Mouse (Mus musculus): ENCODE measurements around the gene Cacnb4. TPM values are rescaled to one million over a fixed set of nuclear protein-coding genes. Genes with fewer than 3 reads are reported as not detected.

Gene Cacnb4
- total RNA-seq, 2 experiments from 2014 or later, result 166 to 195 TPM

- no peak for DNase-seq (ENCODE audit: low spot score in 2 of 2)
- intact Hi-C loops (cut with DNase I), result no loop called here
These were observed 62.7 kb downstream of the Cacnb4 start for GRCm38 (mm10) chr2:52613888-52614287.

DNA sequence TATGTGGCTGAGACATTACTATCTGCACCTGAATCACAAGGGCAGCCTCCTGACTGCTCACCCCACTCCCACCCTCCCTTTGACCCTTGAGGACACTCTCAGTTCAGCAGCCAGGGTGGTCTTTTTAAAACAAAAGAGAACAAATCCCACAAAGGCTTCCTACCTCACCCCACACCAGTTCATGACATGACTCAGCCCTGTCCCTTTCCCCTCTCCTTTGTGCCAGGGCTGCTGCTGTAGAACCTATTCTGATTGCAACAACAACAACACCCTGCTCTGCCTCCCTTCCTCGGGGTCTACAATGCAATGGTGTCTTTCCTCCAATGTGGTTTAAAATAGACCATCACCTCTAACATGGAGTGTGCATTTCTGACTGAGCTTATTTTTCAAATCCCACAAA is 67.1 kb downstream of the Cacnb4 start:
- DNase-seq (ENCODE audit: low spot score in 2 of 2), result no peak
- intact Hi-C loops (cut with DNase I), result loop anchor here (5.0 kb wide), 1 partner anchor 347 kb away; no protein-coding TSS in a partner anchor

- DNase-seq (ENCODE audit: low spot score in 2 of 2), result no peak
- intact Hi-C loops (cut with DNase I), result loop anchor here (5.0 kb wide), 1 partner anchor 346 kb away; no protein-coding TSS in a partner anchor
These were observed 68.7 kb downstream of the Cacnb4 start for GRCm38 (mm10) chr2:52607857-52608485.

DNA sequence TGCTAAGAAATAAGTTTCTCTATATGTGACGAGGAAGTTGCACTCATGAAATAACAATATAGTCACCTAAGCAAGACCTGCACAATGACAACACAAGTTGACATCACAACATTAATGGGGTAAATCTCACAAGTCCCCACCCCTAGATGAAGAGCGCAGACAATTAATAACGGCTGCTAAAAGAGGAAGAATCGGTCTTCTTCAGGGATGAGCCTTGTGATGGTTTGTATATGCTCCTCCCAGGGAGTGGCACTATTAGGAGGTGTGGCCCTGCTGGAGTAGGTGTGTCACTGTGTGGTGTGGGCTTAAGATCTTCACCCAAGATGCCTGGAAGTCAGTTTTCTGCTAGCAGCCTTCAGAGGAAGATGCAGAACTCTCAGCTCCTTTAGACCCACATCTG is 70.3 kb downstream of the Cacnb4 start:
- DNase-seq (ENCODE audit: low spot score in 2 of 2), result no peak
- intact Hi-C loops (cut with DNase I), result loop anchor here (5.0 kb wide), 1 partner anchor 344 kb away; no protein-coding TSS in a partner anchor

DNA sequence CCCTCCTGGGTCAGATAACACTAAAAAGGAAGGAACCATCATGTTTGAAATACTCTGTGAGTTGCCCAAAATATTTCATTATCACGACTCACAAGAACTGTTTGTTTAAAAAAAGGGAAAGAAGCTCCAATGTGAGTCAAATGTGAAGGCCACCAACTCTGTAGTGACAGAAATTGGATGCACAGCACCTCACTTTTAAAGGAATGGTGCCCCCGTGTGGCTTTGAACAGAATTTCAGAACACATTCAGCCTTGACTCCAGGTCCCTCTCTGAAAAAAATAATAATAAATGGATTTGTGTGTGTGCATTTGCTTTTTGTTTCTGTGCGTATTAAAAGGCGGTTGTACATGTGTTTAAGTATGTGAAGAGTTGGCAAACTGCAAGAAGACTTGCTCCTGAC is 71.3 kb downstream of the Cacnb4 start:
- peak; percentile 37 to 70 for DNase-seq (ENCODE audit: low spot score in 2 of 2)
- intact Hi-C loops (cut with DNase I), result loop anchor here (5.0 kb wide), 1 partner anchor 343 kb away; no protein-coding TSS in a partner anchor

DNA sequence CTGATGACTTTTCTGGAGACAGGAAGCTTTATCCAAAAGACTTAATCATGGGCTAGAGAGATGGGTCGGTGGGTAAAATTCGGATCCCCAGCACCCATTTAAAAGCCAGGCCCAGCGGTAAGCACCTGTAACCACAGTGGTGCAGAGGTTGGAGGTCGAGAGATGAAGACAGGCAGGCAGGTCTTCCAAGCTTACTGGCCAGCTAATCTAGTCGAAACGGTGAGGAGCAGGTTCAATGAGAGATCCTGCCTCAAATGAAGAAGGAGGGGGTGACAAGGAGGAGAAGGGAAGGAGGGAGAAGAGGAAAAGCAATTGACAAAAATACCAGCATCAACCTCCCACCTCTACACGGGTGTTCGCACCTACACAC is 72.0 kb downstream of the Cacnb4 start:
- intact Hi-C loops (cut with DNase I), result loop anchor here (5.0 kb wide), 1 partner anchor 342 kb away; no protein-coding TSS in a partner anchor
- DNase-seq (ENCODE audit: low spot score in 2 of 2), result no peak

- intact Hi-C loops (cut with DNase I), result no loop called here
- DNase-seq (ENCODE audit: low spot score in 2 of 2), result no peak
These were observed 72.5 kb downstream of the Cacnb4 start for GRCm38 (mm10) chr2:52603935-52604650.

DNA sequence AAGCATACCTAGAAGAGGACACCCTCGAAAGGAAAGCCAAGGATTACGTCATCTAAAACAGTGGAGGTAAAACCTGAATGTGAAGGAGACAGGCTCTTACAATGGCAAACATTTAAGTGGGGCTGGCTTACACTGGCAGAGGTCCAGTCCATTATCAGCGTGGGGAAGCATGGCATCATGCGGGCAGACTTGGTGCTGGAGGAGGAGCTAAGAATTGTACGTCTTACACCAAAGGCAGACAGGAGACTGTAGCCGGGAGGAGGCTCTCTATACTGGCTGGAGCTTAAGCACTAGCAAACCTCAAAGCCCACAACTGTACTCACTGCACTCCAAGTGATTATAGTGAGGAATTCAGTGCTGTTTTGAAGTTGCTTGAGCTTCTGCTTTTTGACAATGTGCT is 73.2 kb downstream of the Cacnb4 start:
- intact Hi-C loops (cut with DNase I), result no loop called here
- no peak for DNase-seq (ENCODE audit: low spot score in 2 of 2)

DNA sequence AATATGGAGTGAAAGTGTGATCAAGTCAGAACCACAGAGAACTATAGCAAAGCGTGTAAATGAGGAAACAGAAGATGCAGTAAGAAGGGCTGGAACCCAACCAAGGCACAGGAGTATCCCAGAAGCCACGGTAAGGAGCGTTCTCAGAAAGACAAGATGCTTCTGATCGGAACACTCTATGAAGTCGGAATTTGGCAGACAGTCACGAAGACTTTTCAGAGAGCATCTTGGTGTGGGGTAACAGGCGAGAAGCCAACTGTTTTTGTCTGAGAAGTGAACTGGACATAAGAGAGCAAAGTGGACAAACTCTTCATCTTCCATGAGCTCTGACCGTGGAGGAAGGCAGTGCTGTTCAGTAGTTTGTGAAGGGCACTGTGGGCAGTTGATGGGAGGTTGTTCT is 73.7 kb downstream of the Cacnb4 start:
- intact Hi-C loops (cut with DNase I), result no loop called here
- no peak for DNase-seq (ENCODE audit: low spot score in 2 of 2)

GRCm38 (mm10) chr2:52602228-52602627 is 74.4 kb downstream of the Cacnb4 start:
- no peak for DNase-seq (ENCODE audit: low spot score in 2 of 2)

GRCm38 (mm10) chr2:52597511-52597910 is 79.1 kb downstream of the Cacnb4 start:
- no peak for DNase-seq (ENCODE audit: low spot score in 2 of 2)
- intact Hi-C loops (cut with DNase I), result no loop called here

More at GRCm38 (mm10) chr2:52602228-52602627, 74.4 kb downstream of the Cacnb4 start:
- intact Hi-C loops (cut with DNase I), result no loop called here

- DNase-seq (ENCODE audit: low spot score in 2 of 2), result no peak
- intact Hi-C loops (cut with DNase I), result loop anchor here (5.0 kb wide), 1 partner anchor 332 kb away; no protein-coding TSS in a partner anchor
These were observed 82.8 kb downstream of the Cacnb4 start for GRCm38 (mm10) chr2:52593814-52594213.

DNA sequence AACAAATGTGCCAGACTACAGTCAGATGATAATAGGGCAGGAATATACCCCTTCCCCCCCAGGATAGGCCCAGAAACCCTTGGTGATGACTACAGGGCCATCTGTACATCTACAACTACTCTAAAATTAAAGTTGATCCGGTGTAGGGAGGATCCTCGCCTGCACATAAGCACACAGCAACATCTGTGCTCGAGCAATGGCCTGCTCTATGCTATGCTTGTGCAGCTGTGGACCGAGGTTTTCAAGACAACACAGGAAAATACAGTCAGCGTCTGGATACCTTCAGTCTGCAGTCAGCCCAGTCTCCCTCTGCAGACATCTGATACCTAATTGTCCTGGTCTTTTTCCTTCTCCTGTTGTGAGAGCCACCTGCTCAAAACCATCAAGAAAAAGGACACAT is 83.4 kb downstream of the Cacnb4 start:
- DNase-seq (ENCODE audit: low spot score in 2 of 2), result no peak
- intact Hi-C loops (cut with DNase I), result loop anchor here (5.0 kb wide), 1 partner anchor 331 kb away; no protein-coding TSS in a partner anchor

DNA sequence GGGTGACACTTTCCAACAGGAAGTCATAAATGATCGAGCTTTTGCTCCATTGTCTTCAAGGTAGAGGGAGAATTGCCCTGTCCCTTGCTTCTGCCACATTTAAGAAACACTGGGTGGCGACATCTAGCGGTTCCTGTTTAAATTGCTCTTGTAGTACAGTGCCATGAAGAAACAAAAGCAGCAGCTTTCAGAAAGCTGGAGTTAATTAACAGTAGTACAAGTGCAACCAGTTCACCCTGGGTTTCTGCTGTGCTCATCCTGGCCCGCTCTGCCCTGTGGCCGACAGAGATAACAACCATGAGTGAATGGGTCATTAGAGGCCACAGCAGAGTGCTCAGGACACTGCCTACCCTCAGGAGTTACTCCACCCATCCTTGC is 85.7 kb downstream of the Cacnb4 start:
- DNase-seq (ENCODE audit: low spot score in 2 of 2), result peak; percentile 61 to 83
- intact Hi-C loops (cut with DNase I), result loop anchor here (2.0 to 5.0 kb wide), 2 partner anchors 166 to 329 kb away; partner anchors contain the start of gene Arl5a

- DNase-seq (ENCODE audit: low spot score in 2 of 2), result peak; percentile 37 to 45
- intact Hi-C loops (cut with DNase I), result loop anchor here (2.0 to 5.0 kb wide), 2 partner anchors 166 to 328 kb away; partner anchors contain the start of gene Arl5a
These were observed 86.2 kb downstream of the Cacnb4 start for GRCm38 (mm10) chr2:52590340-52590969.

DNA sequence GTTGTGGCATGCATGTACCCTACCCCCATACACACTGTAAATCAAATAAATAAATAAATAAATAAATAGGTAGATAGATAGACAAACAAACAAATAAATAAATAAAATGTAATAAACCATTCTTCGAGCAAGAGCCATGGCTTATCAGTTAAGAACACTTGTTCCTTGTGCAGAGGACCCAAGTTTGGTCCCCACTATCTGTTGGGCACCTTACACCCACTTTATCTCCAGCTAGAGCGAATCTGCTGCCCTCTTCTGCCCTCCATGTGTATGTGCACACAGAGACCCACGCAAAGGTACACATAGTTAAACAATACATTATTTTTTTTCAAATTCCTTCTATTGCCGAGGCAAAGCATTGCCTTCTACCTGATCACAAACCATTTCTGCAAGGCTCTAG is 87.1 kb downstream of the Cacnb4 start:
- intact Hi-C loops (cut with DNase I), result no loop called here
- DNase-seq (ENCODE audit: low spot score in 2 of 2), result no peak

DNA sequence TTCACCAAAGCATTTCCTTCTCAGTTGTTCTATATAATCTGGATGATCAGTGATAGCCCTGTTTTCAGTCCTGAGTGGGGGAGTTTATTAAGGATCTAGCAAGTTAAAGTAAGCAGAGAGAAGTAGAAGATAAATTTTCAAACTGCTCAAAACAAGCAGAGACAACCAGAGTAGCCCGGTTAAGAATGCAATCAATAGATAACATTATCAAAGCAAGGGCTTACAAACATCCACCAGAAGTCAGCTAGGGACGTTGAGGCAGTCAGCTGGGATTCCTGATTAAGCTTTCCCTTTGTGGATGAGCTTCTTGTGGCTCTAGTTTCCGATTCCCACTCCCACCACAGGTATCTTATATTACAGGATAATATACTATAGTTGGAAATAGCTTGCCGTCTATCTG is 91.2 kb downstream of the Cacnb4 start:
- intact Hi-C loops (cut with DNase I), result no loop called here
- DNase-seq (ENCODE audit: low spot score in 2 of 2), result no peak

DNA sequence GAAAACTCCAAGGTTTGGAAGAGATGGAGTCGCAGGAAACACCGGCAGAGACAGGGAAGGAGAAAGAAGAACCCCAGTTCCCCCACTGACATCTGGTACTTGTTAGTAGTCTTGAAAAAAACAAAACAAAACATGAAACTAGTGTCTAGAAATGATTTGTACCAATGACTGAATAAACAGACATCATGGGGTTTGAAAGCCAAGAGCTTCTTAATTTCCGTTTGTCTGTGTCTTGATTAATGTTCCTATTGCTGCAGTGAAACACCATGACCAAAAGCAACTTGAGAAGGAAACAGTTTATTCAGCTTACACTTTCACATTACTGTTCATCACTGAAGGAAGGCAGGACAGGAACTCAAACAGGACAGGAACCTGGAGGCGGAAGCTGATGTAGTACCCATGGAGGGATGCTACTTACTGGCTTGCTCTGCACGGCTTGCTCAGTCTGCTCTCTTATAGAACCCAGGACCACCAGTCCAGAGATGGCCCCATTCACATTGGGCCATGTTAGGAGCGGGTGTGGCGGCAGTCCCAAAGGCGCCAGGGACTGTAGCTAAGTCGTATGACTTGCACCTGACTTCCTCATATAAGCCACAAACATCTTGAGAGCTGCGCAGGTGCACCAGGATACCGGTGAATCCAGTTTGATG is 95.4 kb downstream of the Cacnb4 start:
- no peak for DNase-seq (ENCODE audit: low spot score in 2 of 2)
- intact Hi-C loops (cut with DNase I), result no loop called here

DNA sequence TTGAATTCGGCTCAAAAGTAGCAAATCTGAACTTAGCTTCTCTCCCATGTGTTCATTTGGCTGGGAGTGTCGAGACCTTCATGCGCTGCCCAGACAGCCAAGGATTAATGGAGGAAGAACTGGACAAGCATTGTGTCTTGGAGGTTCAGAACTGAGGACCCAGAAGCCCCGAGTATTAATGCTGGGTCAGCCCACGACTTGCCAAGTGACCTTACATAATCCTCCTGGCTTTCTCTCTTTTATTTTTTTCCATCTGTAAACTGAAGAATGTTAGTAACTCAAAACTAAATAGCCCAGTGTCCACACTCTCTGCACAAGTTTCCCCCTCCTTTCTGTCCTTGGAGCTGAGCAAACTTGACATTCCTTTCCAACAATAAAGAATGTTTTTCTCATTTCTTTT is 95.9 kb downstream of the Cacnb4 start:
- intact Hi-C loops (cut with DNase I), result no loop called here
- no peak for DNase-seq (ENCODE audit: low spot score in 2 of 2)

- DNase-seq (ENCODE audit: low spot score in 2 of 2), result no peak
- intact Hi-C loops (cut with DNase I), result loop anchor here (10.0 kb wide), 1 partner anchor 144 kb away; no protein-coding TSS in a partner anchor
These were observed 97.8 kb downstream of the Cacnb4 start for GRCm38 (mm10) chr2:52578846-52579245.
